Mouse (Mus musculus): ENCODE results near the gene Gm13285. TPM values are rescaled to one million over a fixed set of nuclear protein-coding genes. Genes with fewer than 3 reads are reported as not detected.
A peak's percentile ranks its signal among the peaks of the same experiment; 100 is the strongest.

The Gm13285 gene
- total and polyA plus RNA-seq, 3 experiments = 0.14 TPM; not detected in 2

GRCm38 (mm10) chr4:88841438-88841911 lies 42.0 kb downstream of the Gm13285 start, which contains the start of gene Ifna4:
Ifna4 (plus strand) TSS chr4:88841861.
- H3K27me3 ChIP-seq (ENCODE audit: control insufficient read depth in 1 of 2, insufficient read depth in 2 of 2, low read length in 2 of 2) = peaks cover 11 to 14% of the 10 kb centered on the region in 2 experiments
- H3K79me2 ChIP-seq (ENCODE audit: control insufficient read depth, insufficient read depth, low read length, poor library complexity) = no peaks in the 10 kb centered on the region
- DNase-seq (ENCODE audit: low read depth, low spot score) = no peak
- no peak within 1 kb of the TSS for H3K4me3 ChIP-seq (ENCODE audit: control insufficient read depth in 1 of 2, insufficient read depth in 1 of 2, low read depth in 2 of 2, low read length in 2 of 2)
- TF ChIP-seq ZKSCAN1 (IDR thresholded peaks at IDR 0.05; ENCODE audit: low read depth, low read length) (no peak), EP300 (IDR thresholded peaks at IDR 0.05; ENCODE audit: low read depth in 1 of 2, low read length in 2 of 2) (no peak), ZNF384 (IDR thresholded peaks at IDR 0.05; ENCODE audit: low read depth, low read length) (no peak), MYB (IDR thresholded peaks at IDR 0.05; ENCODE audit: low read depth, low read length) (no peak), UBTF (IDR thresholded peaks at IDR 0.05; ENCODE audit: borderline replicate concordance, insufficient read depth, low read depth, low read length) (no peak), ZMIZ1 (IDR thresholded peaks at IDR 0.05; ENCODE audit: low read depth, low read length) (no peak), MEF2A (IDR thresholded peaks at IDR 0.05; ENCODE audit: extremely low read depth, insufficient replicate concordance, low read depth, low read length, poor library complexity, severe bottlenecking) (no peak), MXI1 (IDR thresholded peaks at IDR 0.05; ENCODE audit: low read depth, low read length) (no peak), TCF12 (IDR thresholded peaks at IDR 0.05; ENCODE audit: low read depth, low read length) (no peak), TBP (IDR thresholded peaks at IDR 0.05; ENCODE audit: low read depth, low read length) (no peak), ELF1 (IDR thresholded peaks at IDR 0.05; ENCODE audit: low read depth, low read length) (no peak)
- no peaks in the 10 kb centered on the region; a peak in 1 of 4 replicates for H3K4me1 ChIP-seq (ENCODE audit: control insufficient read depth in 1 of 2, insufficient read depth in 2 of 2, low read length in 2 of 2)
- no peaks in the 10 kb centered on the region for H3K36me3 ChIP-seq (ENCODE audit: control insufficient read depth in 1 of 2, insufficient read depth in 2 of 2, low read length in 2 of 2)
- H3K9ac ChIP-seq (ENCODE audit: control insufficient read depth, low read depth, low read length, poor library complexity, severe bottlenecking) = no peak within 1 kb of the TSS
- H3K27ac ChIP-seq (ENCODE audit: control insufficient read depth, low read depth, low read length) = no peak within 1 kb of the TSS
- no peaks in the 10 kb centered on the region for H3K9me3 ChIP-seq (replicated peaks; ENCODE audit: insufficient read depth, low read length)

DNA sequence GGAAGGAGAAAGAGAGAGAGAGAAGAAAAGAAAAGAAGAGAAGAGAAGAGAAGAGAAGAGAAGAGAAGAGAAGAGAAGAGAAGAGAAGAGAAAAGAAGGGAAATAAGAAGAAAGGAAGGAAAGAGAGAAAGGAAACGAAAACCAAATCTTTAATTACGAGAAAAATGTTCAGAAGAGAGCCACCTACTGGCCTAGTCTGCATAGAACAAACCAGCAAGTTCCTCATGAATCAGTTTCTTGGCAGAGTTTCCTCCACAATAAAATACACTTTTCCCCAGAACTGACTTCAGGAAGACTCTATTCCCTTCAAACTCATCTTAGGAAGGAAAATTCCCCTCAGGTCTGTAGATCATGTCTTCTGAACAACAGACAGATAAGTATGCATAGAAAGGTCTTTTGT lies 45.9 kb downstream of the Gm13285 start:
- Histone ChIP-seq H3K9ac (ENCODE audit: control insufficient read depth, low read depth, low read length, poor library complexity, severe bottlenecking) (no peak overlapping the region), H3K27ac (ENCODE audit: control insufficient read depth, low read depth, low read length) (no peak overlapping the region), H3K27me3 (ENCODE audit: control insufficient read depth in 1 of 2, insufficient read depth in 2 of 2, low read length in 2 of 2) (peaks cover 8 to 21% of the 10 kb centered on the region in 2 experiments), H3K4me1 (ENCODE audit: control insufficient read depth in 1 of 2, insufficient read depth in 2 of 2, low read length in 2 of 2) (no peaks in the 10 kb centered on the region; a peak in 1 of 4 replicates), H3K79me2 (ENCODE audit: control insufficient read depth, insufficient read depth, low read length, poor library complexity) (no peaks in the 10 kb centered on the region), H3K4me3 (ENCODE audit: control insufficient read depth in 1 of 2, insufficient read depth in 1 of 2, low read depth in 2 of 2, low read length in 2 of 2) (peak overlapping the region in 1 of 2 experiments; percentile 34; a peak in 1 of 4 replicates), H3K9me3 (replicated peaks; ENCODE audit: insufficient read depth, low read length) (no peaks in the 10 kb centered on the region), H3K36me3 (ENCODE audit: control insufficient read depth in 1 of 2, insufficient read depth in 2 of 2, low read length in 2 of 2) (no peaks in the 10 kb centered on the region)
- 0 out of 2 replicates have a peak, but pooled peaks have one; percentile 5 for TF ChIP-seq RAD21 (IDR thresholded peaks at IDR 0.05; ENCODE audit: low read depth, low read length)
- TF ChIP-seq SMC3 (IDR thresholded peaks at IDR 0.05; ENCODE audit: low read depth, low read length) = peak; percentile 26
- no peak for TF ChIP-seq MAX (IDR thresholded peaks at IDR 0.05; ENCODE audit: low read length)
- TF ChIP-seq GATA1 (IDR thresholded peaks at IDR 0.05; ENCODE audit: low read depth, low read length) = no peak
- no peak for TF ChIP-seq ELF1 (IDR thresholded peaks at IDR 0.05; ENCODE audit: low read depth, low read length)
- TF ChIP-seq CTCF (IDR thresholded peaks at IDR 0.05 in 2 of 3, conservative IDR thresholded peaks at IDR 0.05 in 1 of 3; ENCODE audit: control insufficient read depth in 1 of 3, insufficient read depth in 1 of 3, low read depth in 2 of 3, low read length in 3 of 3, poor library complexity in 1 of 3, severe bottlenecking in 1 of 3) = peak in 2 of 3 experiments; percentile 36 to 65; a peak in 4 of 6 replicates
- TF ChIP-seq ETS1 (IDR thresholded peaks at IDR 0.05; ENCODE audit: low read depth, low read length) = no peak
- no peak for TF ChIP-seq EP300 (IDR thresholded peaks at IDR 0.05; ENCODE audit: low read depth in 1 of 2, low read length in 2 of 2)
- no peak for TF ChIP-seq MXI1 (IDR thresholded peaks at IDR 0.05; ENCODE audit: low read depth, low read length)
- TF ChIP-seq ZKSCAN1 (IDR thresholded peaks at IDR 0.05; ENCODE audit: low read depth, low read length) = no peak
- peak; percentile 51 for DNase-seq (ENCODE audit: low read depth, low spot score)

Data from MEL (cell line).